Mouse (Mus musculus) heart, postnatal 0 days (tissue): ENCODE measurements around the gene Dhrs1.

Experiments
- CTCF ChIP-seq: IDR thresholded peaks from 2 replicates; pipeline ENCODE4 v1.5.1; 2016; ENCODE audit warnings: antibody characterized with exemption, control low read depth, low read depth
- EP300 ChIP-seq: IDR thresholded peaks from 2 replicates; pipeline ENCODE4 v1.6.1; 2016; ENCODE audit warnings: antibody characterized with exemption, low read depth

DNA sequence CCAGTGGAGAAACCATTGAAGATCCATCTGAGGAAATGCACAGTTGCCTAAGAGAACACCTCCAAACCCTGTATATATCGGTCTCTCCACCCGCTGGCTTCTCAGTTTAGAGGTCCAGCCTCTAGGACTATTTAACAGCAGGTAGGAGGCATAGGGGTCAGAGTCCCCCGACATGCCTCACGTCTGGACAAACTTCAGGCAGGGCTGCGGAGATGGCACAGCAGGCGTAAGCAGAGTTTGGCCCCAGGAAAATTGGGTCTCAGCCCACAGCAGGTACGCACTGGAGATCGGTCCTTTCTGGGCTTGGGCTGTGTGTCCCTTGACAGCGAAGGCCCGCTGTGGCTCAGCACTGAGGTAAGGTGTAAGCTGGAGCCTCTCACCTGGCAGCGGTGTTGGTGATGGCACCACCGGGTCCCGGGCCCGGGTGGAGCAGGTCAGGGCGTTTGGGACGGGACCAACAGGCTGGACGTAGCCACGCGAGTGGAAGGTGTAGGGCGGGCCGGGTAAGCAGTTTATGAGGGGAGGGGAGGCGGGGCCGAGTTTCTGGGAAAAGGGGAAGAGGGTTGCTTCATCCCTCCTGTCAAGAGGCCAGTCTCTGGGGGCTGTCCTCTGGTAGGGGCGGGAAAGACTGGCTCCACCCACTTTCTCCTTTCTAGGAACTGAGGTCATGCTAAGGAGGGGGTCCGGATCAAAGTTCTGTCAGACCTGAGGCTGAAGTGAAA is 32.3 kb downstream of the Dhrs1 start:
- TF ChIP-seq EP300 (no peak), CTCF (no peak)
